ENCODE assay signal across 27 mouse cellular contexts in the genomic region with DNA sequence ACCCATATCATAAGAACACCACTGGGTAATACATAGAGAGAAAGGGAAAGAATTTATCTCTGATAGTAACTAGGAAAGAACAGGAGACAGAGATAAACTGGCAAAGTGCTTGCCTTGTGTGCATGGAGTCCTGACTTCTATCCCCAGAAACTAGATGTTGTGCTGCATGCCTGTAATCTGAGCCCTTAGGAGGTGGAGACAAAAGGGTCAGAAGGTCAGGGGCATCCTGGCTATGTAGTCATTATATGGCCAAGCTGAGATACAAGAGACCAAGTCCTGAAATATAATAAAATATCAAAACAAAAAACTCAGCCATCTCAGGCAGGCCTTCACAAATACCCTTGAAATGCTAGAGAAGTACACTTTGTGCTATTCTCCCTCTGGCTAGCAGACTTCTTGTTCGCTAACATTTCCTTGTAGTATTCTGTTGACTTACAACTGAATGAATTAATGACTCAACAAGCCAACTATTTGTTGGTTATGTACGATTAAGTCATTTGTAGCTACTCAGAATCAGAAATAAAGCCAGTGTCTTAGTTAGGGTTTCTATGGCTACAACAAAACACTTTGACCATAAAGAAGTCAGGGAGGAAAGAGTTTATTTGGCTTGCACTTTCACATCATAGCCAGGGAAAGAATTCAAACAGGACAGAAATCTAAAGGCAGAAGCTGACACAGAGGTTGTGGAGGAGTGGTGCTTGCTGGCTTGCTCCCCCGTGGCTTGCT.
DNase-seq lines count a peak whose midpoint lies in the region; ATAC-seq and TF ChIP-seq lines count a peak whose summit lies in the region.
"Had no signal": no experiment of that assay in that cellular context is flagged by ENCODE, and none has a peak within 500 bp of the region (broad histone marks: within the 10 kb centered on the region; RNA-seq: fewer than 3 reads in every experiment).

No protein-coding gene starts in this region.

- no peaks in the 10 kb centered on the region for H3K9me3 ChIP-seq in hindbrain, embryonic 10.5 days
- no peaks in the 10 kb centered on the region for H3K9me3 ChIP-seq in hindbrain, embryonic 11.5 days (ENCODE audit: control insufficient read depth, low read length)
- H3K9me3 ChIP-seq in midbrain, postnatal 0 days (ENCODE audit: low read length), result no peaks in the 10 kb centered on the region
- H3K9me3 ChIP-seq: forebrain, embryonic 13.5 days; heart, embryonic 15.5 days; hindbrain, embryonic 13.5 days; liver, embryonic 12.5 days had no signal

- TF ChIP-seq CTCF in midbrain, postnatal 0 days (IDR thresholded peaks at IDR 0.05), result no peak

- peak; percentile 18 for DNase-seq in hindbrain, embryonic 10.5 days (ENCODE audit: low spot score)
- DNase-seq in hindbrain, embryonic 11.5 days (ENCODE audit: low spot score), result no peak
- DNase-seq in testis, postnatal 14 days (ENCODE audit: low spot score), result peak; percentile 30
- no peak for DNase-seq in testis, postnatal 10 days (ENCODE audit: low spot score)
- peak; percentile 53 for DNase-seq in embryo, embryonic 11 days
- no peak for DNase-seq in midbrain, postnatal 0 days (ENCODE audit: low spot score)
- DNase-seq: adrenal gland, postnatal 10 days; B cell, adult 2 months; cerebellum, adult 11-12 months; cerebellum, adult 9-11 months; gastrocnemius, postnatal 14 days; kidney, adult 8-10 months; kidney, postnatal 10 days; left cerebral cortex, postnatal 4 days; liver, postnatal 0 days; lung, postnatal 10 days; midbrain, embryonic 14.5 days; right cerebral cortex, postnatal 25 days; thymus, postnatal 14 days had no signal

- peaks cover 33% of the 10 kb centered on the region for H3K4me1 ChIP-seq in hindbrain, embryonic 10.5 days (replicated peaks)
- 0 out of 2 replicates have a peak, but pooled peaks cover 4% of the 10 kb centered on the region for H3K4me1 ChIP-seq in hindbrain, embryonic 11.5 days (replicated peaks; ENCODE audit: control insufficient read depth, insufficient read depth, low read length)
- no peaks in the 10 kb centered on the region for H3K4me1 ChIP-seq in midbrain, postnatal 0 days (ENCODE audit: insufficient read depth, low read length)
- H3K4me1 ChIP-seq: heart, embryonic 15.5 days; liver, embryonic 12.5 days had no signal

- H3K36me3 ChIP-seq in hindbrain, embryonic 10.5 days, result no peaks in the 10 kb centered on the region
- H3K36me3 ChIP-seq in hindbrain, embryonic 11.5 days (ENCODE audit: control insufficient read depth, insufficient read depth, low read length), result no peaks in the 10 kb centered on the region
- H3K36me3 ChIP-seq in midbrain, postnatal 0 days (ENCODE audit: insufficient read depth, low read length), result no peaks in the 10 kb centered on the region
- H3K36me3 ChIP-seq: heart, embryonic 15.5 days; hindbrain, embryonic 13.5 days; liver, embryonic 12.5 days had no signal

- H3K27me3 ChIP-seq in hindbrain, embryonic 10.5 days (ENCODE audit: insufficient read depth, poor library complexity, severe bottlenecking), result no peaks in the 10 kb centered on the region
- H3K27me3 ChIP-seq in hindbrain, embryonic 11.5 days (ENCODE audit: control insufficient read depth, insufficient read depth, low read length), result no peaks in the 10 kb centered on the region
- H3K27me3 ChIP-seq in midbrain, postnatal 0 days (ENCODE audit: insufficient read depth, low read length), result no peaks in the 10 kb centered on the region
- H3K27me3 ChIP-seq: CH12.LX; forebrain, embryonic 13.5 days; heart, embryonic 15.5 days; hindbrain, embryonic 13.5 days; liver, embryonic 12.5 days had no signal

- 69% methylated on average over 3 of the region's 3 CpGs for WGBS in hindbrain, embryonic 10.5 days
- 79% methylated on average over 3 of the region's 3 CpGs for WGBS in hindbrain, embryonic 11.5 days
- WGBS in midbrain, postnatal 0 days, result 65% methylated on average over 3 of the region's 3 CpGs

- H3K27ac ChIP-seq in hindbrain, embryonic 10.5 days, result peak overlapping the region; percentile 59; the same call in 1 of the 2 replicates
- H3K27ac ChIP-seq in hindbrain, embryonic 11.5 days (ENCODE audit: low read depth, low read length), result no peak overlapping the region
- H3K27ac ChIP-seq in midbrain, postnatal 0 days (ENCODE audit: low read depth, low read length), result no peak overlapping the region
- H3K27ac ChIP-seq: forebrain, embryonic 13.5 days; heart, embryonic 15.5 days; hindbrain, embryonic 13.5 days; liver, embryonic 12.5 days; macrophage had no signal

- no peak overlapping the region for H3K4me2 ChIP-seq in hindbrain, embryonic 11.5 days (replicated peaks; ENCODE audit: low read depth, low read length)
- no peak overlapping the region for H3K4me2 ChIP-seq in midbrain, postnatal 0 days (ENCODE audit: low read depth, low read length, poor library complexity, severe bottlenecking)
- H3K4me2 ChIP-seq: forebrain, embryonic 13.5 days; heart, embryonic 15.5 days; hindbrain, embryonic 13.5 days; liver, embryonic 12.5 days had no signal

- H3K4me3 ChIP-seq in hindbrain, embryonic 10.5 days, result no peak overlapping the region
- H3K4me3 ChIP-seq in hindbrain, embryonic 11.5 days (ENCODE audit: low read depth, low read length), result no peak overlapping the region
- H3K4me3 ChIP-seq in midbrain, postnatal 0 days (ENCODE audit: low read depth, low read length), result no peak overlapping the region
- H3K4me3 ChIP-seq: forebrain, embryonic 13.5 days; heart, embryonic 15.5 days; hindbrain, embryonic 13.5 days; liver, embryonic 12.5 days had no signal

- ATAC-seq in hindbrain, embryonic 11.5 days (ENCODE audit: low FRiP score), result no peak
- no peak for ATAC-seq in midbrain, postnatal 0 days (ENCODE audit: low FRiP score)
- ATAC-seq in frontal cortex, adult (ENCODE audit: low TSS enrichment), result no peak
- ATAC-seq: forebrain, embryonic 13.5 days; intestine, embryonic 16.5 days; liver, embryonic 12.5 days; liver, postnatal 0 days had no signal

- no peak overlapping the region for H3K9ac ChIP-seq in hindbrain, embryonic 11.5 days (ENCODE audit: low read depth, low read length)
- H3K9ac ChIP-seq in midbrain, postnatal 0 days (replicated peaks; ENCODE audit: low read length, poor library complexity, severe bottlenecking), result no peak overlapping the region
- H3K9ac ChIP-seq: forebrain, embryonic 13.5 days; heart, embryonic 15.5 days; hindbrain, embryonic 13.5 days; liver, embryonic 12.5 days; liver, postnatal 0 days had no signal

Comparison
In these comparisons a context has a peak if more than half of its experiments do, and no peak if none do; other contexts are left out.
1. DNase-seq: peak in hindbrain, embryonic 10.5 days (single experiment), testis, postnatal 14 days (single experiment) and embryo, embryonic 11 days (single experiment); none in hindbrain, embryonic 11.5 days (single experiment), testis, postnatal 10 days (single experiment) and midbrain, postnatal 0 days (single experiment).